Mouse (Mus musculus) megakaryocyte progenitor cell, adult 5-6 weeks (primary cell): Measurements from ENCODE around the gene Psmd11. TPM values are rescaled to one million over a fixed set of nuclear protein-coding genes. Genes with fewer than 3 reads are reported as not detected.
A peak's percentile ranks its signal among the peaks of the same experiment; 100 is the strongest.

Source experiments
- ATAC-seq: replicated peaks from 2 replicates; pipeline ENCODE4 v1.8.0; 2016; ENCODE audit warnings: mild to moderate bottlenecking, moderate TSS enrichment, inconsistent platforms; ENCODE audit not compliant: poor library complexity
- total RNA-seq, 2 experiments: library from RNA; stranded (forward) in 1 of 2; stranded (reverse) in 1 of 2; fragments of 157-497, 149-512 nt in 1 of 2; fragments of 200-1000 nt in 1 of 2; gene quantifications; 2 replicates each; pipeline versions ENCODE4 v1.2.3 to v1.2.4; 2015 to 2017

Psmd11 gene
- total RNA-seq, 2 experiments from 2014 or later: 78.8 to 103 TPM

GRCm38 (mm10) chr11:80479906-80480866 is 51.8 kb downstream of the Psmd11 start:
- ATAC-seq: no peak

- no peak for ATAC-seq
Measured at GRCm38 (mm10) chr11:80481409-80482050, 53.1 kb downstream of the Psmd11 start.

GRCm38 (mm10) chr11:80482347-80482746 is 53.9 kb downstream of the Psmd11 start:
- ATAC-seq: no peak

GRCm38 (mm10) chr11:80482921-80483320 is 54.5 kb downstream of the Psmd11 start:
- ATAC-seq: no peak

GRCm38 (mm10) chr11:80483536-80484067 is 55.2 kb downstream of the Psmd11 start:
- ATAC-seq: no peak

GRCm38 (mm10) chr11:80484191-80484791 is 55.9 kb downstream of the Psmd11 start:
- no peak for ATAC-seq

- ATAC-seq: no peak
Measured at GRCm38 (mm10) chr11:80485120-80485551, 56.7 kb downstream of the Psmd11 start.

GRCm38 (mm10) chr11:80485622-80486206 is 57.3 kb downstream of the Psmd11 start:
- ATAC-seq: no peak

GRCm38 (mm10) chr11:80487904-80488587 is 59.6 kb downstream of the Psmd11 start:
- no peak for ATAC-seq

GRCm38 (mm10) chr11:80489172-80489881 is 60.9 kb downstream of the Psmd11 start:
- ATAC-seq: no peak

GRCm38 (mm10) chr11:80489882-80490196 is 61.4 kb downstream of the Psmd11 start:
- ATAC-seq: peak; percentile 84

GRCm38 (mm10) chr11:80490831-80491230 is 62.4 kb downstream of the Psmd11 start:
- no peak for ATAC-seq

- no peak for ATAC-seq
Measured at GRCm38 (mm10) chr11:80493186-80493585, 64.8 kb downstream of the Psmd11 start.

- peak; percentile 54 for ATAC-seq
Measured at GRCm38 (mm10) chr11:80494852-80495251, 66.4 kb downstream of the Psmd11 start.

- ATAC-seq: no peak
Measured at GRCm38 (mm10) chr11:80495972-80496371, 67.6 kb downstream of the Psmd11 start.

- no peak for ATAC-seq
Measured at GRCm38 (mm10) chr11:80496640-80497039, 68.2 kb downstream of the Psmd11 start.

GRCm38 (mm10) chr11:80497225-80497919 is 69.0 kb downstream of the Psmd11 start:
- no peak for ATAC-seq

- ATAC-seq: no peak
Measured at GRCm38 (mm10) chr11:80498328-80499070, 70.1 kb downstream of the Psmd11 start.
